Mouse (Mus musculus) thymus, postnatal 25 days (tissue): ENCODE data around the gene Prrxl1.

Source experiments
- DNase-seq: peaks from one replicate; pipeline ENCODE4 v3.0.0; 2022

Prrxl1 gene

DNA sequence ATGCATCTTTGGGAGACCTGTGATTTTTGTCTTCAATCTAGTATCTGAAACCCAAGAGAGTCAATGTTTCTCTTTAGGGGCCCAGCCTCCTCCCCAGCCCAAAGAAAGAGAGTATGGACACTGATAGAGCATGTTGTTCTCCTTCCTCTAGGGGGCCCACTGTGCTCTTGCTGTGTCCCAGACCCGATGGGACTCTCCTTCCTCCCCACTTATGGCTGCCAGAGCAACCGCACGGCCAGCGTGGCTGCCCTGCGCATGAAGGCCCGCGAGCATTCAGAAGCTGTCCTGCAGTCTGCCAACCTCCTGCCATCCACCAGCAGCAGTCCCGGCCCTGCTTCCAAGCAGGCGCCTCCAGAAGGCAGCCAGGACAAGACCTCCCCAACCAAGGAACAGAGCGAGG is 29.4 kb downstream of the Prrxl1 start:
- DNase-seq, result no peak

DNA sequence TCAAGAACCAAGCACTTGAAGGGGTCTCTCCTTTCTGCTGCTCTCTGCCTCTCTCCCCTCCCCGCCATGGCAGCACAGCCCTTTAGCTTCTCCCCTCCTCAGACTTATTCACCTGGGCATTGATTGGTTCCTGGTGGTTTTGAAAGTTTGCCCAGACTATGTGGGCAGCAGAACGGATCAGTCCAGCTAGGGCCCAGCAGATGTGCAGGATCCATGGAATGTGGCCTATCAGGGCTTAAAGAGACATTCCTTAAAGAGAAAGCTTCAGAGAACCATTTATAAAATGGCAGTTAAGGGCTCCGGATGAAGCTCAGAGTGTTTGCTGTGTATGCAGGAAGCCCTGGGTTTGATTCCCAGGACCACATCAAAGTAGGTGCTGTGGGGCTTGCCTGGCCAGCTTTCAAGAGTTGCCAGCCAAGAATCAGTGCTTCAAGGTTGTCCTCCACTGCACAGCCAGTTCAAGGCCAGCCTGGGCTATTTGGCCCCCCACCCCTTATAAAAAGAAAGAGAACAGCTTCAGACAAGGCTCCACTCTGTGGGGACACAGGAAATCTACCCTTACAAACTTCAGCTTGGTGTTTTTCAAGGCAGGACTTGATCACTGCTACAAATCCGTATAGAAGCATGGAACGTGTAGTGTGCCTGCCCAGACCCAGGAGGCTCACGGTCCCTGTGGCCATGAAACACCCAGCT is 33.8 kb downstream of the Prrxl1 start:
- no peak for DNase-seq

DNA sequence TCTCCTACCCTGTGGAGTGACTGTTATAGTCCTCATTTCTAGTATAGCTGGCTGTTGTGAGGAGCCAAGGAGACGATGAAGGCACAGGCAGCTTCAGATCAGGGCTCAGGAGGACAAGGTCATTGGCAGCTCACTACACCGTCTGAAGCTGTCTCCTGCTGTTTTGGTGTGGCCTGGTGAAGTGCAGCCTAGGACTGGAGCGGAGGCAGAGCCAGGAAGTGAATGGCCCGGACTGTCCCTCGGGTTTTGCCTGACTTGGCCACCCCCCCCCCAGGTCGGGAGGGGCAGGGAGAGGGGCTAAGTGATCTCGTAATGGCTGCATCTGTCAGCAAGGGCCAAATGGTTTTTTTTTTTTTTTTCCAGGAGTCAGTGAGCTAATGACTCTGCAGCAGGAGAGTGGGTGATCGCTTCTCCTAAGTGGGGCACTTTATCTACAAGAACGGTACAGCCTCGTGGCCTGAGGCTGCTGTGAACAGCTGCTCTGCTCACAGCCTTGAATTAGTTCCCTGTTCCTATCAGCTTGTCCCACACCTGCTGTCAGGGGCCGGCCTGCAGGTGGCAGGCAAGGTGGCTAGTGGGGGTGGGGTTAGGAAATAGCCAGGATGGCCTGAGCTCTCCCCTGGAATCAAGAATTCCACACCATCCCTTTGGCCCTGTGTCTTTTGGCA is 34.9 kb downstream of the Prrxl1 start:
- no peak for DNase-seq

DNA sequence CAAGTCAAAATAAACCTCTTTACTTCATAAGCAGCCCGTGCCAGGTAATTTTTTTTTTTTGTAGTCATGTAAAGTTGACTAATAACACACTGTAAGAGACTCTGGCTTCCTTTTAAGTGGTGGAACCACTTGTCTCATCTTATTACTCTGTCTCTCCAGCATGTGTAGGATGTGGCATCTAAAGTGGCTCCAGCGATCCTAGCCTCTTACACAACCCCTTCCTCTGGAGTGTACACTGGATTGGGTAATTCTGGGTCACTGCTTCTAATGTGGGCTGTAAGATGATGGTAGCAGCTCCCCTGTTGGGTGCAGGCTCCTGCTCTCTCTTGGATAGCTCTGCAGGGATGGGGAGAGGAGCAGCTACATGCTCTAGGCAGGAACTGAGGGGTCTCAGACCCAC is 39.3 kb downstream of the Prrxl1 start:
- DNase-seq, result no peak

DNA sequence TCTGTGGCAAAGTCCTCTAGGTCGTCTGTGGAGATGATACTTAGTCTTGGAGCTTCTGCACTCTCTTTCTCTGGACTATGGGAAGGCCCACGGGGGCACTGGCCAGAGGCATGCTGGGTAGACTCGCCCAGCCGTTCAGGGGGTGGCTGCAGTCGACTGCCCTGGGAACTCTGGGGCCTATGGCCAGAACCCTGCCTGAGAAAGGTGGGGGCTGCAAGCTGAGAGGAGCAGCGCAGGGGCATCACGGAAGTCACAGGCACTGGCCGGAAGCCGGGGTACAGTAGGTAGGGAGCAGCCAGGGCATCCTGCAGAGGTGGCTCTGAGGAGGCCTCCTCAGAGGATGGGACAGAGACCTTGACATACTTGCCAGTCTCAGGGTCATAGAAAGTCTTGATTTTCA is 60.6 kb downstream of the Prrxl1 start:
- DNase-seq, result no peak

DNA sequence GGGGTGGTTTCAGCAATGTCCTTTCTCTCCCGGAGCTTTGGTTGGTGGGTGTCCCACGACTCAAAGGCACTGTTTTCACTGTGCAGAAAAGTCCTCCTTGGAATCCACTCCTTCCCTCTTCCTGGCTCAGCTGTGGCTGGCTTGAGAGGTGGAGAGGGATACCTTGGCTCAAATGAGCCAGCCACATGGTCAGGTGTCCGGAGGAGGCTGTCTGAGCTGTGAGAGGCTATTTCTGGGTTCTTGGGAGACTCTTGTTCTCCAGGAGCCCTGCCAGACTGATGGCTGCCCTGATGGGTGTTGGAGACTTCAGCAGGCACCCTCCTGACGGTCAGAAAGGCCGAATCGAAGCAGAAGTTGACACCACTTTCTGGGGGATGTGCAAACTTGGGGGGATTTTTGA is 63.9 kb downstream of the Prrxl1 start:
- DNase-seq, result no peak

DNA sequence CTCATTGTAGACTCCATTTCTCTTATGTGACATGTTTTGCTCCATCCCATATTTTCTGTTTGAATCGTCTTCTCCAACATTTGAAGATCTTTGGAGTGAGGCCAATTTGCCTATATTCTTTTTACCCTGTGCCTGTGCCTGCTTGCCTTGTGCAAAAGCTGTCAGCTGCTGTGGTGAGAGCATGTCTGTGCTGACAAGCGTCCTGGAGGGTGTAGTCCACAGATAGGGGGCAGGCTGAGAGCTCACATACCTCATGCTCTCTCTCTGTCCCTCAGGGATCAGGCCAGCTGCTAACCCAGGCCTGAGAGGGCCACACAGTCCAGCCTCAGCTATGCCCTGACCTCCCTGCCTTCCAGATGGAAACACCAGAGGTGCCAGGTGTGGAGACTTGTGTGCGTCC is 74.0 kb downstream of the Prrxl1 start:
- no peak for DNase-seq

DNA sequence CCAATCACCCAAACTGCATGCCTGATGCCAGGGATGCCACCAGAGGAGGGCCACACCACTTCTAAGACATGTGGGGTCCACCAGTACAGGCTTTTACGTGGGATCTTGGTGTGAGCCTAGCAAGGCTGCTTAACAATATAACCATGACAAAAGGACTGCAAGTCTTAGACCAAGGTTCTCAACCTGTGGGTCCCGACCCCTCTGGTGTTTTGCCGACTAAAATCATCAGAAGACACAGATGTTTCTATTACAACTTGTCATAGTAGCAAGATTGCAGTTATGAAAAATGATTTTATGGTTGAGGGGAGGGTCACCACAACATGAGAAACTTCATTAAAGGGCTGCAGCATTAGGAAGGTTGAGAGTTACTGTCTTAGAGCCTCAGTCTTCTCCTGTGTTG is 79.4 kb downstream of the Prrxl1 start:
- DNase-seq, result no peak

DNA sequence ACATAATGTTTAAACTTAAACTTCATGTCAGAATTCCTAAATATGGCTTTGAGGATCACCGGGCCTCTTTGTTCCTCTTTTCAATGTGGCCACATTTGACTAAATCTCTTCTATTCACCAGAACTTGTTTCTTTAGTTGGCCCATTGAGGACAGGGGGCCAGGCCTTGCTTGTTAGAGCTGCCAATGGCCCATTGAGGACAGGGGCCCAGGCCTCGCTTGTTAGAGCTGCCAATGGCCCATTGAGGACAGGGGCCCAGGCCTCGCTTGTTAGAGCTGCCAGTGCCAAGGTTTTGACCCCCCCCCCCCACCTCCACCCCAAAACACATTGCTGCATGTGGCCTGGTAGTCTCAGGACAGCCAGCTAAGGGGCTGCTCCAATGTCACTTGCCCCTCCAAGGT is 82.4 kb downstream of the Prrxl1 start:
- no peak for DNase-seq

DNA sequence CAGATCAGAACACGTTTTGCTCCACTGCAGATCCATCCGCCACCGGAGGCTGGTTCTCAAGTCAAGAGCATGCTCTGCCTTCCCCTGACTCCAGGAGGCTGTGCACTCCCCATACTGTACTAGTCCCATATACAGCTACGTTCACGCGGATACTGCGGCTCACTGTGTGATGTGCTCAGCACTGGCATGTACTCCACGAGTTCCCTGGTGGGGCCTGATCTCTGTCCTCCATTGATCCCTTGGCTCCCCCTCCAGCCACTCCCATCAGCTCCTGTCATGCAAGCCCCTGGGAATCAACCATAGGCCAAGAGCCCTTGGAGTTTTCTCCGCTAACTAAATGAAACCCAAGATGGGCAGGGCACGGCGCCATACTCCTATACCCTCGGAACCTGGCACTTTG is 83.3 kb downstream of the Prrxl1 start:
- no peak for DNase-seq

DNA sequence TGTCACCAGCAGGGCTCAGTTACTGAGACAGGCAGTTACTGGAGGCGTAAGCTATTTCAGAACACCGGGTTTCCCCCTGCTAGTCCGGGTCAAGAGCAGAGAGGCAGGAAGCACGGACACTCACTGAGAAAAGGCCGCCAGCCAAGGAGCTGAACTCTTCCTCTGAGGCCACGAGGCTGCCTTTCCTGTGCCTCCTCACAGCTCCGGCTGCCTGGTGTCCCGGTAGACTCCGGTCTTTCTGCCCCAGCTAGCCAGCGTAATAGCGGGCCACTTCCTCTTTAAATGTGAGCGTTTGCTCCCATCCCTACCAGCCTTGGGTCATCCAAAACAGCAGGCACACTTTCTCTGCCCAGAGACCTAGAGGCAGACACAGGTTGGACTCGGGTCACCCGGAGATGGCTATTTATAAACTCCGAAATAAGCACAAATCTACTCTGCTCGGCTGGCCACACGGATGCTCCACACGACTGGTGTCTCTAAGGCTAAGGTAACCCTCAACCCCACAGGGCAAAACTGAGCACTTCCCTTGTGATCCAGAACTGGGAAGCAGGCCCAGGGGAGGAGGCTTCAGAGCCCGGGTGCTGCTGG is 84.1 kb downstream of the Prrxl1 start:
- no peak for DNase-seq

DNA sequence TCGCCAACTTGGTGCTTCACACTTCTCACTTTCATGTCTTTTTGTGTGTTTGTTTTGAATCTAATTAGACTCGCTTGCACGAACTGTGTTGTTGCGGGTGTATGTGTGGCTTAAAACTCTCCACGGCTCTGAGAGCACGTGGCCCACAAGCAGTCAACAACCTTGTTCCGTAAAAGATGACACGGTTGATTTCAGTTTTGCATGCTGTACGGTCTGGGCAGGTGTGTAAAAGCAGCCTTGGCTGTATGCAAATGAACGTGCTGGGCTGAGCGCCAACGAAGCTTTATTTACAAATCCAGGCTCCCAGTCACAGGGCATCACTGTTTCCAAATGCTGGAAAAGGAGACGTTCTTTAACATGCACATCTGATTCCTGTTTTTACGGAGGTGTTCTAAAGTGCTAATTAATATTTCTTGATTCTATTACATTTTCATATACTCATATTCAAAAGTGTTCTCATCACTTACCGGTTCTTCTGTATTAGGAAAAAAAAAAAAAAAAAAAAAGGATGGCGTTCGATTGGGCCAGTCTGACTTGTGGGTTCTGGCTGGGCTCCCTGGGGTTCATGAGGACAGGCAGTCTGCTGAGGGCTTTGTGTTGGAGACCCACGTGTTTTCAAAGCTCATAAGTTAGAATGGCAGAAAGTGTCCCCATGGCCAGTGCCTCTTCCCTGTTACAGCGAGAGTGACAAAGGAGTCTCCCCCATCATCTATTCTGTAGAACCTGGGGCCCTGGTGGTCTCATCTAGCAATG is 85.0 kb downstream of the Prrxl1 start:
- no peak for DNase-seq

DNA sequence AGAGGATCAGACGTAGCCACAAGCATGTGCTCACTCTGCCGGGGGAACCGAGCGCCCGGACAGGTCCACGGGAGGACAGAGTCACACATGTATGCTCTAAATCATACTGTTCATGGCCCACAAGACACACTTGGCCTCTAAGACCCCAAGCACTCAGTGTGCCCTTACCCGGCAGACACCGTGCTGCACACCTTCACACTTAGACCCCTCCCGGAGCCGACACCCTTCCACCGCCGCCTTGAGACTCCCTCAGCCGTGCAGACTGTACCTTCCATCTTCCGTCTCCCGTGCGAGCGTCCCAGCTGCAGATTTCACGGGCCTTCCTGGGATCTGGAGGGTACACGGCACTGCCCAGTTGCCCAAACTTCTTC is 85.5 kb downstream of the Prrxl1 start:
- DNase-seq, result no peak

DNA sequence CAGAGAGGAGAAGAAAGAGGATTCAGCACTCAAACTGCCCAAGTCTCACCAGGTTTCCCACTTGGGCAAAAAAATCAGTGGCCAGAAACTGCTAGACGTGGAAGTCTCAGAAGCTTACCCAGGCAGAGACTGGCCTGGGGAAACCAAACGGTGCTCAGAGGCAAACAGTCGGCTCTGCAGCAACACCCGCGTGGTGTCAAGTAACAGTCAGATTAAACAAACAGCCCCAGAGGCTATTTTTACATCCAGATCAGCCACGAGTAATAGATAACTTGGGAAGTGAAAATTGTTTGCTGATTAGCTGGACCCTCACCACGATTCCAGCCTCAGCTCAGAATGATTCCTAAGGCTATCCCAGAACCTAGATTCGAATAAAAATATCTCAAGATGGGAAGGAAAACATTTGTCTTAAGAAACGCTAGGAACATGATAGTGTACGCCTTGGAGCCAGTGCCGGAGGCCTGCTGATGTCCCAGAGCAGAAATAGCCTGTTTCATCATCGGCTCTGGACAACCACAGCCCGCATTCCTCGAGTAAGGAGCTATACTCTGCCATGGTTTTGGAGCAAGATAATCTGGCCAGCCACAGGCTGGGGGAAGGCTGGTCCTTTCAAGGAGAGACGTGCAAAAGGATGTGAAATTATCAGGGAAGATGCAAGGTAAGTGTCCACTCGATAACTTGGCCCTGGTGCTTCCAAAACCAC is 86.1 kb downstream of the Prrxl1 start, which contains the start of gene 3425401B19Rik:
TSS of gene 3425401B19Rik (minus strand) at position 170 of the 703 bp plus-strand sequence.
- DNase-seq, result no peak

DNA sequence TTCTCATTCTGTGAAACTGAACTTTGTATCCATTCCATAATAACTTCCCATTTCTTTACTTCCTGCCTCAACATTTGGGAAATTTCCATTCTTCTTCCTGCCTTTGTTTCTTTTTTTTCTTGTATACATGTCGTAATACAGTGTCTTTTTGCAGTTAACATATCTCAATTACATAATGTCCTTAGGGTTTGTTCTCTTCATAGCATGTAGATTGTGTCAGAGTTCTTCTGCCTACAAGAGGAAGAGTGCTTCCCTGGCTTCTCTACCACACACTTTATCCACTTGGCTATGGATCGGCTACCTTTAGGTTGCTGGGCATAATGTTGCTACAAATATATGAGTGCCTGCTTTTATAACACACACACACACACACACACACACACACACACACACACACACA is 96.7 kb downstream of the Prrxl1 start:
- no peak for DNase-seq

DNA sequence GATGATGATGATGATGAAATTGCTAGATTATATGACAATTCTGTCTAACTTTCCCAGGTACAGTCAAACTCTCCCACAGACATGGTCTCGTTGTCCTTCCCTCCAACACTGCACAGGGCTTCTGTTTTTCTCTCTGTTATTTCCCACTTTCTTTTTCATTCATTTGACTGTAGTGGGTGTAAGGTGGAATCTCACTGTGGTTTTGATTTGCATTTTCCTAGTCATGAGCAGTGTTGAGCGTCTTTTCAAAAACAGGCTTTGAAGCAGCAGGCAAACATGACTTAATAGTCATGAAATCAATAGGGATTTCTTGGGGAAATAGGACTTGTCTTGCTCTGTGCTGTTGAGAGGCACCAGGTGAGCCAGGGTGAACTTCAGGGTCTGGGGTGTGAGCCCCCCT is 97.1 kb downstream of the Prrxl1 start:
- DNase-seq, result no peak

DNA sequence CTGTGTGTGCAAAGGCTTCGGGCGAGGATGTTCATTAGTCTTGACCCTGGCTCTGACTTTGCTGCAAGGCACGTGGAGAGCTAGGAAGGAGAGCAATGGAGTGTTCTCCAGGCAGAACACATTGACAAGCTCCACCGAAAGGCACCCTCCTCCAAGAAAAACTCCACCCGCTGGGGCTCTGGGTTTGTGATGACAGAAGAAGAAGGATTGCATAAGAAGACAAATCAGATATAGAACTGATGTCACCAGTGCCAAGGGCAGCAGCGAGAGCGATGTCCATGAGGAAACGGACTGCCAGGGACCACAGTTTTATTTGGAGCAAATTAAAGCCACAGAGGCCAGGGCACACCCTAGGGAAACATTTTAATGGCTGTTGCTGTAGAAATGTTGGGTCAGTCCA is 98.6 kb downstream of the Prrxl1 start:
- no peak for DNase-seq

DNA sequence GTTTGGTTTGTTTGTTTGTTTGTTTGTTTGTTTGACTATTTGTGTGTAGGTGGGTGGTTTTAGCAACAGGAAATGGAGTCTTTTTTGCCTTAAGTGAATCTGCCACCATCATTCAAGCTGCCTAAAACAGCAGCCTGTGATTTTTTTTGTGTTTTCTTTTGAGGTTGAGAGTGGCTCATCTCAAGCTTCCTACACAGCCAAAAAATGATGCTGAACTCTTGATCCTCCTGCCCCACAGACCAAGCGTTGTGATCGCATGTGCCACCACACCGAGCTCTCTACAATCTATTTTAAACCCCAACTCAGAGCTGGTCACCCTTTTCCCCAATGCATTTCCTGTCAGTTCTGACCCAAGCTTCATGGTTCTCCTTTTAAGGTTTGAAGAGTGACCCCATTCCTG is 99.3 kb downstream of the Prrxl1 start:
- no peak for DNase-seq
